Mouse (Mus musculus) yolk sac, embryonic 10.5 days (tissue): Measurements from ENCODE around the gene Tmem179b.
A peak's percentile ranks its signal among the peaks of the same experiment; 100 is the strongest.
"Not testable (repeated sequence)": the region's sequence is repeated elsewhere in the genome, so short reads cannot be mapped to it uniquely, and the experiment has no call there.

Experiments
- DNase-seq: peaks from one replicate; pipeline ENCODE4 v3.0.0-alpha.2; 2017; ENCODE audit warnings: low spot score

Tmem179b gene

GRCm38 (mm10) chr19:8734334-8734733 is 39.9 kb downstream of the Tmem179b start:
- DNase-seq, result no peak

GRCm38 (mm10) chr19:8728335-8729099 is 45.8 kb downstream of the Tmem179b start:
- not testable (repeated sequence) for DNase-seq

GRCm38 (mm10) chr19:8727495-8728114 is 46.7 kb downstream of the Tmem179b start:
- no peak for DNase-seq

DNA sequence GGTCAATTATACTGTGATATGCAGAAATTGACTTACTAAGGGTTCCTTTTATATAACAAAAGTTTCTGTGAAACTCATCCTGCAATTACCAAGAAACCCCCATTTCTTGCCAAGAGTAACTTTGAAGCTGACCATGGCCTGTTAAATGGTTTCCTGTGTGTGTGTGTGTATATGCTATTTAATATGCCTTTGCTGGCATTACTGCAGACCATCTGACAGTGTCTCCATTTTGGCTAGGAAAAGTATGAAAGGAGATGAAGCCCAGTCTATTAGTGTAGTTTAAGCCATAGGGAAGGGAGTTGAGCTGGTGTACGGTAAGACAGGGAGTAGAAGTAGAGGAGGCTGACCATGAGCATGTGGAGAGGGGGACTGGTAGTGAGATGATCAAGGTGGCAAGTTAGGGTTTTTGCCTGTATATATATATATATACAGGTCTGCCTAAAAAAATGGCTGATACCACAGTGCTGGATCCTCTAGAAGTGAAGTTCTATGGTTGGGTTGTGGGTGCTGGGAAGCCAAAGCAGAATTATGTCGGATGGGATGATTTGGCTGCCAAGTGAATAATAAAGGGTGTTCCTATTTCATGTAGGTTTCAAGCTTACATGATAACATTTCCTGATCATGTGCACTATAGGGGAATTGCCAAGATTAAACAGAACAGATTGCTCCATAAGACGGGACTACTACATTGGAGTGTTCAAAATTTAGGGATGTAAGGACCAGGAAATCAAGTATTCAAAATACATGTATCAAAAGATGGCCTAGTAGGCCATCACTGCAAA is 47.5 kb downstream of the Tmem179b start:
- no peak for DNase-seq

DNA sequence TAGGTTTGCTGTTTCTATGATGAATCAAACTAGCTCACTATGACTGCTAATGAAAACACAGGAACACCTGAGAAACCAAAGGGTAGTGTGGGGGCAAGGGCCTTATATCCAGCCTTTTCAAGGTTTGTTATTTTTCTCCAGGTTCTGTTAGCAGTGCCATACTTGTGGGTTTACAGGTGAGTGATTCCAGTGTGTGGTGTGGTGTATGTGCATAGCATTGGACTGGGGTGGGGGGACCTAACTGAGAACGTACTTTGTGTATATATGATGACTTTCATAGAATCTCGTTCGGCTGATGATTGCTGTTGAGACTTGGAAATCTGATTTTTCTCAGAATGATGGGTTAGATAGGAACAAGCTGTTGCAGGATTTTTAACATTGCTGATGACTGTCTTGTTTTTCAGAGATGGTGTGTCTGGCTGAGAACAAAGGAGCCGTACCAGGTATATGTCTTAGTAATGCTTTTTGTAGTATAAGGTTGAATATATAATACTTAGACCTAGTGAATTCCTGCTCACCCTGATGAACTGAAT is 49.1 kb downstream of the Tmem179b start:
- DNase-seq, result no peak

DNA sequence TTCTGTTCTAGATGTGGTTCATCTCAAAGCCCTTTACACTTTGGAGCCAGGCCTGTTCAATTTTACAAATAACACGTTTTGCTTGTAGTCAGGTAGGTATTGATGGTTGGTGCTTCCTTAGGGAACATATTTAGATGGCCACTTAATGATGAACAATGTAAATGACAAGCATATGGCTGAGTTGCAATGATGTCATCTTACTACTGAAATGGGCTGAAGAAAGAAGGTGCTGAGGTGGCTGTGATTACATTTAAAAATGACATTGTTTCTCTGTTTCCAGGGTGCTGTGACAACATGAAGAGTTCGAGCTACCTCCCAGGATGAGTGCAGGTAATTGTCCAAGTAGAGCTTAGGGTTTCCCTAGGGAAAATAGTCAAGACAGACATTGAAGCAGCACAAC is 49.9 kb downstream of the Tmem179b start:
- no peak for DNase-seq

DNA sequence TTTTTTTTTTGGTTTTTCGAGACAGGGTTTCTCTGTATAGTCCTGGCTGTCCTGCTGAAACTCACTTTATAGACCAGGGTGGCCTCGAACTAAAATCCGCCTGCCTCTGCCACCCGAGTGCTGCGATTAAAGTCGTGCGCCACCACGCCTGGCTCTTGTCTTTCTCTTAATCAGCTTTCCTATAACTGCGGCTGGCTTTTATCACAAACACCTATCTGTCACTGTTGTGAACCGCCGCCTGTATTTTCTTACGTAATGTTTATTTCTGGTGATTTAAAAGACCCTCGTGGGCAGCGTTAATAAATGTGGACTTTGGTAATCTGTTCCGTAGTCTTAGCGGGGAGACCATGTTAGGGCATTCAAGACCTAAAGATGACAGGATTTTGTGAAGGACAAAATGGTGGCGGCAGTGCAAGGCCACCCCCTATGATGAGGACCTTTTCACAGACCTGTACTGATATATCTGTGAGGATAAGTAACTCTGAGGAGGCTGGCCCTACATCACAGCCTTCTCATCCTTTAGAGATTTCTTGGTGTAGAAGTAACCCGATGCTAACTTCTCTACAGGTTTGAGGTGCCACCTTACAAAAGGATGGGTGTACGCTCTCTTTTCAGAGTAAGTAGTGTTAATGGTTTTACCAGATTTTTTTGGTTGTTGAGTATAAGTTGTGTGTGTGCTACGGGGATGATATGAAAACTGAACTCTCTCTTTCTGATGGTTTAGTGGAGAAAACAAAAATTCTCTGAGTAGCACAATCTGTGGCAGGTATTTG is 50.5 kb downstream of the Tmem179b start:
- DNase-seq, result no peak

DNA sequence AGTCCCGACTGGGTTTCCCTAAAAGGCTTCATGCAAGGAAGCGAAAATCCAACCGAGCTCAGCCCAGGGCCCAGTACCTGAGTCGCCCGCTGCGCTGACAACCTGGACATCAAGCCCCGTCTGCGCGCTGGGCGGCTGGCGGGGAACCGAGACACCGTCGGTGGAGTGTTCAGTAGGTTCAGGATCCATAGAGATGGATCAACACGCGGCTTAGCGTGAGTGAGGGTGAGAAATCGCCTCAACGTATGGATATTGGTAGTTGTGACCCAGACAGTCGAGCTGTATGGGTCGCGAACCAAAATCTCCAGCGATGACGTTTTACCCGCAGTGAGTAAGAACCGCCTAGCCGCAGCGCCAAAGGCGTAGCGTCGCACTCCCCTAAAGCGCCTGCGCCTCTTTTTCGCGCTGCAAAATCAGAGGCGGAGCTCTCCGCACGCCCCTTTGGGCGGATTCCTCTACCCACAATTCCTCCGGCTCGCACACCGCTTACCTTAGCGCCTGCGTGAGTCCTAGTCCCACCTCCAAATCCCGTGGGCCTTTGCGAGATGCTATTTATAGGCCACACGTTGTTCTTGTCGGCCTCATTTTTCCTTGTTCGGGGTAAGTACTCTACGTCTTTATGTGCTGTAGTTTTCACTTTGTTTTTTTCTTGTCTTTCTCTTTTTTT is 51.2 kb downstream of the Tmem179b start, which contains the start of gene Slc3a2:
Gene Slc3a2 (minus strand): TSS at position 463 of the 667 bp plus-strand sequence.
- DNase-seq, result peak; percentile 97

- DNase-seq, result no peak
Observed at GRCm38 (mm10) chr19:8722559-8722906, 51.7 kb downstream of the Tmem179b start.
